Mouse (Mus musculus) layer of hippocampus, adult 9-10 months (tissue): ENCODE measurements around the gene Selenov.
A peak's percentile ranks its signal among the peaks of the same experiment; 100 is the strongest.
"Not testable (repeated sequence)": the region's sequence is repeated elsewhere in the genome, so short reads cannot be mapped to it uniquely, and the experiment has no call there.

Experiments used
- DNase-seq: peaks from one replicate; pipeline ENCODE4 v3.0.0; 2022; ENCODE audit warnings: low spot score

Gene Selenov

DNA sequence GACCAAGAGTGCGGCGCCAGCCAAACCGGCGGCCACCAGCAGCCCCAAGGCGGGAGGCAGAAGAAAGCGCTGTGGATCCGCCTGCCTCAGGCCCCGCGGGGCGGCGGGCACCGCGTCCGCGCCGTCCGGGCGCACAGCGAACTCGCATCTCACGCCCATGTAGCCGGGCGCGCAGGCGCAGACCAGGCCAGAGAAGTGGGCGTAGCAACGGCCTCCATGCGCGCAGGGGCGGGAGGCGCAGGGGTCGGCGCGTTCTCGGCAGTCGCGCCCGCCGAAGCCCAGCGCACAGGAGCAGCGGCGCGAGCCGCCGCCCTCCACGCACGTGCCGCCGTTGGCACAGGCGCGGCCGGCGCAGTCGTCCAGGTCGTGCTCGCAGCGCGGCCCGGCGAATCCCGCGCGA lies 3.5 kb upstream of the Selenov start:
- no peak for DNase-seq

DNA sequence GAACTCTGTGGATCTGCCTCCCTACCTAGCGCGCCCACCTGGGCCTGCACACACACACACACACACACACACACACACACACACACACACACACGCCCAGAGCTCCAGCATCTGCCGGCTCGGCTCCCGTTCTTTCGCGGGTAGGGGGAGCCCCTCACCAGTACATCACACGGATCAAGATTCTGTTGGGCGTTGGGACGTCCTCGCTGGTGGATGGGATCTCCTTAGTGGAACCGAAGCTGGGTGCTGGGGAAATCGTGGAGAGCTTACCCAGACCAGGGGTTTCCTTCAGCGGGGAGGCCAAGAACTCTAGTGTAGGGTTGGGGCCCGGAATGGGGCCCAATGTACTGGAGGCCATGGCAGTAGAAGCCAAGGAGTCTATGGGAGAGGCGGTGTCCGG lies 821 bp downstream of the Selenov start:
- DNase-seq, result no peak

GRCm38 (mm10) chr7:28280630-28281029 lies 10.4 kb downstream of the Selenov start:
- no peak for DNase-seq

DNA sequence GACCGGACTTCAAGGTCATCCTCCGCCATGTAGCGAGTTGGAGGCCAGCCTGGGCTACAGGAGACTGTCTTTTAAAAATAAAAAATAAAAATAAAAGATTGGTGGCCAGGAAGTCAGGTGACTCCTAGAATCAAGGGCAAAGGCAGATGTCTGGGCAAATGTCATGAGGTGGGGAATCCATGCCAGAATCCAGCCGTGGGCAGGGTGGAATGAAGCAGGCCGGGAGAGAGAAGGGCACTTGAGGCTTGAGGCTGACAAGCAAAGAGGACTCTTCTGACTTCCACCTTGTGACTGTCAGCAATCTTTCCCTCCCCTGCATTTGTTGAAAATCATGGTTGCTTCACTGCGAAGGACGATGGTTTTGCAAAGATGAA lies 12.7 kb downstream of the Selenov start:
- no peak for DNase-seq

- DNase-seq, result peak; percentile 87
Measured at GRCm38 (mm10) chr7:28277615-28278278, 13.2 kb downstream of the Selenov start, which contains the start of gene Eid2b. TSS of gene Eid2b (plus strand) at chr7:28277739.

DNA sequence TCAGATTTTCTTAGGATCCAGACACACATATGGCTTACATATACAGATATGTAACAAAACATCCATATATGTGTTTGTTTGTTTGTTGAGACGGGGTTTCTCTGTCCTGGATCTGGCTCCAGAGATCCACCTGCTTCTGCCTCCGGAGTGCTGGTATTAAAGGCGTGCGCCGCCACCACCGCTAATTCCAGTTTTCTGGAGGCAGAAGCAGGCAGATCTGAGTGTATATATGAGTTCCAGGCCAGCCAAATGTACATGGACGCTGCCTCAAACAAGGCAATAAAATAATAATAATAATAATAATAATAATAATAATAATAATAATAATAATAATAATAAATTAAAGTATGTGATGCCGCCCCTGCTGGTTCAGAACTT lies 13.8 kb downstream of the Selenov start:
- DNase-seq, result no peak

DNA sequence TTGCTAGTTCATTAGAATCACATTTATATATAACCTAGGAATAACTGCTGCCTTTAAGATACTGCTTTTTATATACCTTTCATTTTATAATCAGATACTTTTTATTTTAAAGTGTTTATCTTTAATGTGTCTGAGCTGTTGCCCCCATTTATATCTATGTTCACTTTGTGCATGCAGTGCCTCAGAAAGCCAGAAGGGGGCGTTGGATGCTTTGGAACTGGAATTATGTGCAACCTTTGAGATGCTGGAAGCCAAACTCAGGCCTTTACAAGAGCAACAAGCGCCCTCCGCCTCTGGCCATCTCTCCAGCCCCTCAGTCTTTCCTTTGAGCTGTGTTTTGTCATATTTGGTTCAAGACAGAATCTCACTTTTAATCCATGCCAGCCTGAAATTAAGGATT lies 19.2 kb downstream of the Selenov start:
- DNase-seq, result no peak

DNA sequence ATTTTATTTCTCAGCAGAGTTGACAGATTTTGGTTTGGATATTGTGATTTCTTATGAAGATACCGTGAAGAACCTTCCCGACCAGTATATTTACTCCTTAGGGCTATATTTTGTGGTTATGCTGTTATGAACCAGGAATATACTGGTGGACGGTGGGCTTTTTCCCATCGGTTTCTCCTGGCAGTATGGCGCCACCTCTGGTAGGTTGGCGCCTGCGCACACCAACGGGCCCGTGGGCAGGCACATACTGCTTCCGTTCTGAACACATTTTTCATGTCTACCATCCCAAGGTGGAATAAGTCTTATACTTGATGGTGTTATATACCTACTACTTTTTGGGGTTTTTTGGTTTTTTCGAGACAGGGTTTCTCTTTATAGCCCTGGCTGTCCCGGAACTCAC lies 21.6 kb downstream of the Selenov start:
- DNase-seq, result no peak

DNA sequence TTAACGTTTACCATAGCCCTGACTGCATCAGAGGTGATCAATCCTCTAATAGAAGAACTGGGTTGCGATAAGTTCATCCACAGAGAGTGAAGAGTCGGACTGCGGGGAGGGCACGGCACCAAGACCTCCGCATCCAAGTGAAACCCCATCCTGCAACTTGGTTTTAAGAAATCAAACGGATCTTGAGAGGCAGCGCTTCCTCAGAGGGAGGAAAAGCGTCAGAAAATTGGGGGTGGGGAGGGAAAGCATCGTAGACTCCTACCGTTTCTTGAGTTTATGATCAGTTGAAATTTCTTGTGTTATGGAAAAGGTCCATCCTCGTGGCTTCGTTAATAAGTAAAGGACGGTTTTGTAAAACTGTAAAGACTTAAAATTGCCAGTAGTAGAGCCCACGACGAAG lies 22.4 kb downstream of the Selenov start:
- no peak for DNase-seq

DNA sequence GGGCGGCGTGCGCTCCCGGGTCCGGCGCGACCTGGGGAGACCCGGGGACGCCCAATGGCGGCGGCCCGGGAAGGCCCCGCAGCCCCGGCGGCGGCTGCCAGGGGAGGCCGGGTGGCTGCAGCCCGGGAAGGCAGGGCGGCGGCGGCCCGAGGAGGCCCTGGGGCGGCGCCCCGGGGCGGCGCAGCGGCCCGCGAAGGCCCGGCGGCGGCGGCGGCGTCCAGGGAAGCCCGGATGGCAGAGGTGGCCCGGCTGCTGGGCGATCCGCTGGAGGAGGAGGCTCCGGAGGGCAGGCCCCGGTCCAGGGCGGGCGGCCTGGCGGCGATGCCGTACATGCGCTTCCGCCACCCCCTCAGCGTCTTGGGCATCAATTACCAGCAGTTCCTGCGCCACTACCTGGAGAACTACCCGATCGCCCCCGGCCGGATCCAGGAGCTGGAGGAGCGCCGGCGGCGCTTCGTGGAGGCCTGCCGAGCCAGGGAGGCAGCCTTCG lies 22.9 kb downstream of the Selenov start:
- no peak for DNase-seq

DNA sequence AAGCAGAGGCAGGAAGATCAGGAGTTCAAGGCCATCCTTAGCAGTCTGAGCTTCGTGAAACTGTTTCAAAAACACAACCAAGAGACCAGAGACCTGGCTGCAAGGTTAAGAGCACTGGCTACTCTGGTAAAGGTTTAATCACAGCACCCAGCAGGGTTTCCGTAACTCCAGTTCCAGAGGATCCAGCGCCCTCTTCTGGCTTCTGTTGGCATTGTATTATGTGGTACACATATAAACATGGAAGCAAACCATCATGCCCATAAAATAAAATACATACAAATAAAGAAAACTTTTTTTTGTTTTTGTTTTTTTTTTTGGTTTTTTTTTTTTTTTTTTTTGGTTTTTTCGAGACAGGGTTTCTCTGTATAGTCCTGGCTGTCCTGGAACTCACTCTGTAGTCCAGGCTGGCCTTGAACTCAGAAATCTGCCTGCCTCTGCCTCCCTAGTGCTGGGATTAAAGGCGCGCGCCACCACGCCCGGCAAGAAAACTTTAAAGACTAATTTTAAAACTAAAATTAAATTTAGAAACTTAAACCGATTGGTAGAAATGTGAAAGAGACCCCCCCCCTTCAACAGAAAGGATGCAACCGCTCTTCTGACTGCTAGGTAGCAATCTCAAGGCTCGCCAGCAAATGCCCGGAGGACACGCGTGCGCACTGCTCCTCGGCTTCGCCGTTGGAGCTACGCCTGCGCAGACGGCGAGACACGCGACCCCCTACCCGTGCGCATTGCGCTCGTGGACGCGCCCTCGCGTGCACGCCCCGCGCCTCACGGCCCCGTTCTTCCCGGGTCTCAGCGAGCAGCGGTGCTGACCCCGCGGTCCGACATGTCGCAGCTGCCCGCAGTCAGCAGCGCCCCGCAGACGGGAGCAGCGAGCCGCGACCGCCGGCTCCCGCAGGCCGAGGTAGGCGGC lies 23.6 kb downstream of the Selenov start, which contains the start of gene Eid2:
Eid2 (plus strand) TSS at position 753 of the 913 bp plus-strand sequence.
- peak; percentile 51 for DNase-seq

- DNase-seq, result no peak
Measured at GRCm38 (mm10) chr7:28265391-28265790, 25.6 kb downstream of the Selenov start.

DNA sequence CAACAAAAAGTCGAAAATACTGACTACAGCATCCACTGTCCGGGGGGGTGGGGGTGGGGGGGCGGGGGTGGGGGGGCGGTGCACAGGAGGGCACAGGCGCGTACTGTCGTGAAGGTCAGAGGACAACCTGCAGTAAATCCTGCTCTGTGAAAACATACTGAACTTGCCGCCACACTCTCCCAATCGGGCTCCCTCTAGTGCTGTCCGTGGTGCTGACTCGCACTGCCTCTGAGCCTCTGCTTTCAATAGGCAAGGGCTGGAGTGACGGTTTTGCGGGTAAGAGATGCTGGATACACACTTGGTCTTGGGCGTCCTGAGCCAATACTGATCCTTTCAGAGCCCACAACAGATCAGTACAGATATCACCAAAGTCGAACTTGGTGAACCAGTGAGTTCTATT lies 27.2 kb downstream of the Selenov start:
- no peak for DNase-seq

DNA sequence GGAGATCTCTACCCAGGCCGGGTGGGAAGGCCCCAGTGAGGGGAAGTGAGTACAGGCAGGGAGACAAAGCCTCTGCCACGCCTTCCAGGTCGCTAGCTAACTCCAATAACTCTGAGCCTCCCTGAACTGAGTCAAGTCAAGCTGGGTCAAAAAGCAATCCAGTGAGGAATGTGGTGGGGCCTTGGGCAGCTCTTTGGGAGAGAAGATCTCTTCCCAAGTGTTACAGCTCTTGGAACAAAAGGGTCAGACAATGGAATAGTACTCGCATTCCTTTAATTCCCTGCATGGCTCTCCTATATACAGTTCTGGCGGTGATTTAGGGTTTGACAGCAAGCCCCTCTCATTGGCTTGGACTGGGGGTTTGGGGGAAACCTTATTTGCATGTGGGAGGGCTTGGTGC lies 28.1 kb downstream of the Selenov start:
- DNase-seq, result no peak

GRCm38 (mm10) chr7:28255476-28255875 lies 35.5 kb downstream of the Selenov start:
- no peak for DNase-seq

DNA sequence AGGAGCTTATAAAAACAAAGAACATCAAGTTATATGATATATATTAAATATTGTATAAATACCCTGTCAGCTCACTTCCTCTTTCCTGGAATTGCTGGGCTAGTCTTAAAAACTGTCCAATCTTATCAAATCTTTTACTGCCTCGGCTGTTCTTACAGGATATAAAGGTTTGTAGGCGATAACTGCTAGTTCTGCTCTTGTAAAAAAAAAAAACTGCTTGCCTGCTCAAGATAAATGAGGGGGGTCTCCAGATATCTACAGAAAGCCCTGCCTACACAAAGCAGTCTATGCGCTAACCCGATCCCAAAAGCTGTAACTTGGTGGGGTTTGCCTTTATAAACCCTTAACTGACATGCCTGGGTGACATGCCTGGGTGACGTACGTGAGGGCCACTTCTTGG lies 36.4 kb downstream of the Selenov start:
- DNase-seq, result no peak

DNA sequence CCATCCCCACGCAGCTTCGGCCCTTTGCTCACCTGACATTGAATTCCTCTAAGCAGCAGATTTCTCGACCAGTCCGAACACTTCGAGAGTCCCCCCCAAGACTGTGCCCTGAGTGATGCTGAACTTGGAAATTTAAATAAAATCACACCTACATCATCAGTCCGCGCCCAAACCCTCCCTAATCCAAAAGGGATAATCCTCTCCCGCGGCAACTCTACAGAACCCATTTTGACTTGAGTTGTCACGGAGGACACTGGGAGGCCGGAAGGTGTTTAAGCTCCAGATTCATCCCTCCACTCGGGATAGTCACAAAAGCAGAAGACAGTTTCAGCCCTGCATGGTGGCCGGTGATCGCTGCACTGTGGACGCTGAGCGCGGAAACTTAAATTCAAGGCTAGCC lies 39.0 kb downstream of the Selenov start:
- no peak for DNase-seq

DNA sequence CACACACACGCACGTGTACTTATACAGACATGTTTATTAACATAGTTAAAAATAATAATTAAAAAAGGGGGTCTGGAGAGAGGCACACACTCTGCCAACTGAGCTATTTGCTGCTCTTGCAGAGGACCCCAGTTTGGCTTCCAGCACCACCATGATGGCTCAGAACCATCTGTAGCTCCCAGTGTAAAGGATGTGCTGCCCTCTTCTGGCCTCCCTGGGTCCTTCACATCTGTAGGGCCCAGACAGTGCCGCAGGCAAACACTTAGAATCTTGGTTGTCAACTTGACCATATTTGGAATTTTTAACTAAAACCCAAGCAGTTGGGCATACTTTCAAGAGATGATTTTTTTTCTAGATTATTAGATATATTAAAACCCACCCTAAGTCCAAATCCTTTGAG lies 42.0 kb downstream of the Selenov start:
- no peak for DNase-seq

DNA sequence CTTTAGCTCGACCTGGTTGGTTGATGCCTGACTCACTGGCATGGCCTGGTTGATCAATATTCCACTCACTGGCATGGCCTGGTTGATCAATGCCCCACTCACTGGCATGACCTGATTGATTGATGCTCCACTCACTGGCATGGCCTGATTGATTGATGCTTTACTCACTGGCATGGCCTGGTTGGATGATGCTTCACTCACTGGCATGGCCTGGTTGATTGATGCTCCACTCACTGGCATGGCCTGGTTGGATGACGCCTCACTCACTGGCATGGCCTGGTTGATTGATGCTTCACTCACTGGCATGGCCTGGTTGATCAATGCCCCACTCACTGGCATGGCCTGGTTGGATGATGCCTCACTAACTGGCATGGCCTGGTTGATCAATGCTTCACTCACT lies 47.0 kb downstream of the Selenov start:
- not testable (repeated sequence) for DNase-seq
